Mouse (Mus musculus): Measurements from ENCODE around the gene Tmtc1. TPM values are rescaled to one million over a fixed set of nuclear protein-coding genes. Genes with fewer than 3 reads are reported as not detected.

Tmtc1 gene
- total RNA-seq, 2 experiments from 2014 or later = 46.0 to 52.6 TPM

GRCm38 (mm10) chr6:148437565-148437964, 6.6 kb downstream of the Tmtc1 start:
- no peak for DNase-seq
- intact Hi-C loops (cut with DNase I; ENCODE audit: low total_unique reads) = no loop called here

GRCm38 (mm10) chr6:148436441-148437001, 7.7 kb downstream of the Tmtc1 start:
- intact Hi-C loops (cut with DNase I; ENCODE audit: low total_unique reads) = no loop called here
- DNase-seq = no peak

DNA sequence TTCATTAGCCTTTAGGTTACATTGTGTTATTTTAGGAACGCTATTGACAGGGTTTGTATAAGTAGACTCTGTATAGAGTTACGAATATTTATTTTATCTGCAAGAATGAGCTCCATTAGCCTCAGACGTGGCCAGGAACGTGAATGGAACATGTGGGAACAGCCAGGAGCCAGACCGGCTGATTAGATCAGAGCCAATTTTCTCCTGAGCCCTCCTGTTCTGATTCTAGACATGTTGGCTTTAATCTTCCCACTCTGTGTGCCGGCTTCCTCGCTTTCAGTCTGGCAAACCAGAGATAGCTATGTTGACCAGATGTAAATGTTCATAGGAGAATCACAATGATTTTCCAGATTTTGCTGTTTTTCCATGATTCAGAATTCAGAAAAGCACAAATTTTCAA, 22.6 kb downstream of the Tmtc1 start:
- intact Hi-C loops (cut with DNase I; ENCODE audit: low total_unique reads) = no loop called here
- no peak for DNase-seq

- intact Hi-C loops (cut with DNase I; ENCODE audit: low total_unique reads) = no loop called here
- no peak for DNase-seq
These were observed 23.8 kb downstream of the Tmtc1 start for GRCm38 (mm10) chr6:148420387-148420786.

DNA sequence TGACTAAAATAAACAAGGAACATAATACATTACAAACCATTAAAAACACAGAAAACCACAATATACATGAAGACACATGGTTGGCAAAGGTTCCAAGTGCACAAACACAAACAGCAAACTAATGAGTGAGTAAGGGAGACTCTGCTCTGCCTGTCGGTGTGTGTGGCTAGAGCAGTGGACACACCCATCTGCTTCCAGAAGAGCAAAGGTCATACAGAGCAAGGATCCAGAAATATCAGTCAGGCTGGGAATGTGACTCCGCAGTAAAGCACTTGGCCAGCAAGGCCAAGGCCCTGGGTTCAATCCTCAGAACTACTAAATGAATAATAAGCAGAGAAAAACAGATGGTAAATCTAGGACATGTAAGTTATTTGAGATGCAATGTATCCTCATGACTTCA, 27.6 kb downstream of the Tmtc1 start:
- no peak for DNase-seq
- intact Hi-C loops (cut with DNase I; ENCODE audit: low total_unique reads) = no loop called here

- intact Hi-C loops (cut with DNase I; ENCODE audit: low total_unique reads) = no loop called here
- no peak for DNase-seq
These were observed 30.6 kb downstream of the Tmtc1 start for GRCm38 (mm10) chr6:148413638-148414037.

DNA sequence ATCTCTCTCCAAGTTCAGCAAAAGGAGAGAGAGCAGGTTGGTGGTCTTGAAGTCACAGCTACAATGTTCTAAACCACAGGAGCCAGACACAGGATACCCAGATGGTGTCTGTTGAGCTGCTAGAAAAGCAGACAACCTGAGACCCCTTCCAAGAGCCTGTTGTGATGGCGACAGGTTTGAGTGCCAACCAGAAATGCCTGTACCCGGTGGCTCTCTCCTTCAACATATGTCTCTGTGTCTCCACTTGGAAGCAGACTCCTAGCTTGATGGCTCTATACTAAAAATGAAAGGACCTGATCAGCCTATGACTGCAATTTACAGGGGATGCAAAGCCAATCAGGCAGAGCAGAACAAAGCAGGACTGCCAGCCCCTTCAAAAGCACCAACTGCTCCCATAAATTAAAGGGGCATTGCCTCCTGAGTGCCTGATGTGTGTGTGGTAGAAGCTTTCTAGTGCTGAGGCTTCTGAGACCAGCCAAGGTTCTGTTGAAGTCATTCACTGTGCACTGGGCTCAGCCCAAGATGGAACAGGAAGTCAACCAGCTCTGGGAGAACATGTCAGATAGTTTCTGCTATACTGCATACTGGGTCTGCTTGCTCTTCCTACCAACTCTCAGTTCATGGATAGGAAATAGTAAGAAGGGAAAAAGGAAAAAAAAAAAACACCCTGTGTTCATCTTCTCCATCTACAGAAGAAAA, 37.2 kb downstream of the Tmtc1 start:
- no peak for DNase-seq
- intact Hi-C loops (cut with DNase I; ENCODE audit: low total_unique reads) = no loop called here

DNA sequence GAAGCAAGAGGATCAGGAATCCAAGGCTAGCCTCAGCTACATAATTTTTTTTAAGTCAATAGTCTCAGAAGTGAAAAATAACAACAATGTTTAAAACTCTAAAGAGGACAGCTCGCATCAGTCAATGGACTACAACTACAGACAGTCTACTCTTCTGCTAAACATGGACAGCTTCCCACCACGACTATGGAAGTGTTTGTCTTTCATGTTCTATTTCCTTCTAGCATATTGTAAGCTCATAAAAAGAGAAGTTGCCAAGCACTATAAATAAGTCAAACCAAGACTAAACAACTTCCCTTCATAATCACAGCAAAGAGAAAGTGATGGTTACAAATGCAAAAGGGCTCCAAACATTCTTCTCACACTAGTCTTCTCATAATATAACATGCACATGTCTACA, 38.6 kb downstream of the Tmtc1 start:
- DNase-seq = no peak
- intact Hi-C loops (cut with DNase I; ENCODE audit: low total_unique reads) = no loop called here

DNA sequence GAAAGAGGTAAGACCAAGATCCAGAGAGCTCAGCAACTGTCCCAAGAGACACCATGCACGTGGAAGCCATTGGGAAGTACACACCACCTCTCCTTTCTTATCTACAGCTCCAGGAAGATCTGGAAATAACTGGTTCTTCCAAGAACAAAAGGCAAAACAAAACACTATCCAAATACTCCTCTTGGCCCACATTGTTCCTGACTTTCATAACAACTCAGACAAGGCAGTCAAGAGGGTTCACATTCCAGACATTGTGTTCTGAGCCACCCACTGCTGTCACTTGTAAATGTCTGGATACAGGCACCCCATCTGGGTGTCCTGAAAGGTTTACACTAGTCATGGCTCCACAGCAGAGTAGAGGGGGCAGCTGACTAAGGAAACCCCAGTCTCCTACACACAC, 39.7 kb downstream of the Tmtc1 start:
- no peak for DNase-seq
- intact Hi-C loops (cut with DNase I; ENCODE audit: low total_unique reads) = no loop called here

DNA sequence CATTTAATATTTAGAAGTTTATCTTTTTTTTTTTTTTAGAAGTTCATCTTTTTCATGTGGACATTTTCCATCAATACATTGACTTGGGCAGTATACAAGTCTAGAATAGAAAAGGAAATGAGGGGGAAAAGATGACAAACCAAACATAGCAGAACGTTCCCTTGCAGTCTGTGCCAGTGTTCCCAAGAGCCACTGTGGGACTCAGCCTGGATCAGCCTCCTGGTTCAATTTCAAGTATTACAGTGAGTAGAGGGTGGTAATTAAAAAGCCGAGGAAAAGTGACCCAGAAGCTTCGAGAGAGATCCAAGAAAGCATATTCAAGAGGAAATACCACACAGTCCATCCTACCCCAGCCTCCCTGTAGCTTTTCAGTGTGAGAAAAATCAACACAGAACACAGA, 40.4 kb downstream of the Tmtc1 start:
- intact Hi-C loops (cut with DNase I; ENCODE audit: low total_unique reads) = no loop called here

GRCm38 (mm10) chr6:148401031-148401430, 43.2 kb downstream of the Tmtc1 start:
- intact Hi-C loops (cut with DNase I; ENCODE audit: low total_unique reads) = no loop called here
- no peak for DNase-seq

More for the DNA sequence above, 40.4 kb downstream of the Tmtc1 start:
- no peak for DNase-seq

DNA sequence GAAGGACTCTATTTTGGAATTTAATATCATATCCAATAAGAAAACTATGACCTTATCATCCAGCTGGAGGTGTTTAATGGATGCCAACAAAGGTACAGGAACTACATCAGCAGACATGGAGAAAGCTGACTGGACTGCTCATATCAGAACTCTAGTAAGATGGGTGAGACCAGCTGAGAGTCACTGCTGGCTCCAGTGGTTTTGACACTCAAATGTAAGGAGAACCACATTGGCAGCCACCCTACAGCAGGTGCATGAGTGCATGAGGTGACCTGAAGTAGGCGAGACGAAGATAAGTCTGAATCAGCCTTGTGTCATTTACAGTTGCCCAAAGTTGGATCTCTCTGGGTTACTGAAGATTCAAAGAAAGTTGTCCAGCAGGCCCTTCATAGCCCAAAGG, 44.6 kb downstream of the Tmtc1 start:
- DNase-seq = peak; percentile 24
- intact Hi-C loops (cut with DNase I; ENCODE audit: low total_unique reads) = no loop called here

GRCm38 (mm10) chr6:148398888-148399287, 45.3 kb downstream of the Tmtc1 start:
- intact Hi-C loops (cut with DNase I; ENCODE audit: low total_unique reads) = no loop called here
- no peak for DNase-seq

GRCm38 (mm10) chr6:148397270-148397669, 46.9 kb downstream of the Tmtc1 start:
- DNase-seq = no peak
- intact Hi-C loops (cut with DNase I; ENCODE audit: low total_unique reads) = no loop called here

DNA sequence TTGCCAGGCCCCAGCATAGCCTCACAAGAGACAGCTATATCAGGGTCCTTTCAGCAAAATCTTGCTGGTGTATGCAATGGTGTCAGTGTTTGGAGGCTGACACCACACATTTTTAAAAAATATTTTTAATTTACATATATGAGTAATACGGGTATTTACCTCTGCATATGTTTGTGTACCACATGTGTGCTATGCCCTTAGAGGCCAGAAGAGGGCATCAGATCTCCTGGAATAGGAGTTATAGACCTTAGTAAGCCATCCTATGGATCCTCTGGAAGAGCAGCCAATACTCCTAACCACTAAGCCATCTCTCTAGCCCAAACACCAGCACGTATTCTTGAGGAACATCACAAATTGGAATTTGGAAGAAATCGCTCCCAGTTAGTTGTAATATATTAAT, 48.9 kb downstream of the Tmtc1 start:
- intact Hi-C loops (cut with DNase I; ENCODE audit: low total_unique reads) = no loop called here
- DNase-seq = no peak

DNA sequence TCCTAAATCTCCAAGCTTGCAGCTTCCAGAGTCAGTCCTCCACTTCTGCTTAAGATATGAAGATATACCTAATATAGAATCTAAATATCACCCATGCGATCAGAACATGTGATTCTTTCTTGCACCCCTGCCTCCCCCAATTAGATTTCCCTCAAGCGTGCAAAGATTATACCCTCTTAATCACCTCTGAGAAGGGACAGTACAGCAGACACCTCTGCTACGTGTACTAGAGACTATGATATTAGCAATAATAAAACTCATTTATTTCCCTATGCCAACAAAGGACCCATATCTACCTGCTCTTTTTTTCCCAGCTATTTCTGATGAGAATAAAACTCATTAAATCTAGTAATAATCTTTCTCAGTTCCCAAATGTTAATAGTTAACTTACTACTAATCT, 49.9 kb downstream of the Tmtc1 start:
- intact Hi-C loops (cut with DNase I; ENCODE audit: low total_unique reads) = no loop called here
- no peak for DNase-seq

- intact Hi-C loops (cut with DNase I; ENCODE audit: low total_unique reads) = no loop called here
- DNase-seq = no peak
These were observed 52.0 kb downstream of the Tmtc1 start for GRCm38 (mm10) chr6:148392147-148392546.

GRCm38 (mm10) chr6:148391286-148391685, 52.9 kb downstream of the Tmtc1 start:
- intact Hi-C loops (cut with DNase I; ENCODE audit: low total_unique reads) = no loop called here
- no peak for DNase-seq

DNA sequence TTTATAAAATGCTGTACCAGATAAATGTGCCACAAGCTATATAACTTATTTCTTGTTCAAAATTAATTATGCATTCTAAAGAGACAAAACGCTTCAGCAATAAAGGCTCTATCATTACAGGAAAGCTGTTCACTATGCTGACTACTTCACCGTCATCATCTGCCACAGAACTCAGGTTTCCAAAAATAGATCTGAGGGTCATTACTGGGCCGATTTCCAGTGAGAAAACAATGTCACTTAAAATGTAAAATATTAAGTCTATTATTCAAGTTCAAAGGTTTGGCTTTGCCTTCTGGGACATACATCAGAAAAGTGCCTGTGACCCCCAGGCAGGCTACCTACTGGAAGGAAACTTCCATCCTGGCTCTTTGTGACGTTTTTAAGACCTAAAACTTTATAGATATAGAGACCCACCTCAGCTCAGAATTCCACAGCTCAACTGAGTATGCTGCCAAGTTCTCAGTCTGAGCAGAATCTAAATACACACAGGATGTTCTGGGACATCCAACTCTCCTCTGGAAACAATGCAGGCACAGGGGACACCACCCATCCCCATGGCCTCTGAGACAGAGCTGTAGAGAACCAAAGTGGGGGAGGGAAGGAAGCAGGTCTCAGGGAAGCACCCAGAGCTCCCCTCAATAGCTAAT, 53.4 kb downstream of the Tmtc1 start:
- intact Hi-C loops (cut with DNase I; ENCODE audit: low total_unique reads) = no loop called here
- no peak for DNase-seq

- intact Hi-C loops (cut with DNase I; ENCODE audit: low total_unique reads) = no loop called here
- DNase-seq = no peak
These were observed 56.2 kb downstream of the Tmtc1 start for GRCm38 (mm10) chr6:148387990-148388389.
